Mouse (Mus musculus): ENCODE results near the gene Gdi1. TPM values are rescaled to one million over a fixed set of nuclear protein-coding genes. Genes with fewer than 3 reads are reported as not detected.

Gdi1 gene
- polyA plus RNA-seq, 1 experiment from 2014 or later, result 219 TPM

Small RNA genes lying within 50 kb of the gene (microRNA-seq; reads per million reads assigned to microRNA genes)
- gene Mir7091 (not detected), gene Mir7092 (0.66 reads per million)

Other genes starting within 250 kb of the Gdi1 start
- gene Opn1mw, start 177.5 kb upstream of the Gdi1 start, polyA plus RNA-seq (2015; fragmentation: Nextera tagmentation; extraction: Ambion mirVana), result not detected in 2 replicates
- gene Mecp2, start 169.6 kb upstream of the Gdi1 start, polyA plus RNA-seq (2015; fragmentation: Nextera tagmentation; extraction: Ambion mirVana), result 10.5 and 10.6 TPM in 2 replicates
- gene Tex28, start 137.2 kb upstream of the Gdi1 start, polyA plus RNA-seq (2015; fragmentation: Nextera tagmentation; extraction: Ambion mirVana), result not detected in 2 replicates
- not detected in 2 replicates for gene Tktl1, start 127.7 kb upstream of the Gdi1 start, polyA plus RNA-seq (2015; fragmentation: Nextera tagmentation; extraction: Ambion mirVana)
- 498 and 560 TPM in 2 replicates for gene Flna, start 55.2 kb upstream of the Gdi1 start, polyA plus RNA-seq (2015; fragmentation: Nextera tagmentation; extraction: Ambion mirVana)
- gene Emd, start 50.3 kb upstream of the Gdi1 start, polyA plus RNA-seq (2015; fragmentation: Nextera tagmentation; extraction: Ambion mirVana), result 22.5 and 26.8 TPM in 2 replicates
- 666 and 804 TPM in 2 replicates for gene Rpl10, start 34.2 kb upstream of the Gdi1 start, polyA plus RNA-seq (2015; fragmentation: Nextera tagmentation; extraction: Ambion mirVana)
- 79.1 and 81.0 TPM in 2 replicates for gene Taz, start 23.1 kb upstream of the Gdi1 start, polyA plus RNA-seq (2015; fragmentation: Nextera tagmentation; extraction: Ambion mirVana)
- gene Dnase1l1, start 22.7 kb upstream of the Gdi1 start, polyA plus RNA-seq (2015; fragmentation: Nextera tagmentation; extraction: Ambion mirVana), result 14.8 and 18.7 TPM in 2 replicates
- gene Atp6ap1, start 7.9 kb upstream of the Gdi1 start, polyA plus RNA-seq (2015; fragmentation: Nextera tagmentation; extraction: Ambion mirVana), result 149 and 171 TPM in 2 replicates
- 63.2 and 66.9 TPM in 2 replicates for gene Fam50a, start 8.0 kb downstream of the Gdi1 start, polyA plus RNA-seq (2015; fragmentation: Nextera tagmentation; extraction: Ambion mirVana)
- gene Plxna3, start 24.1 kb downstream of the Gdi1 start, polyA plus RNA-seq (2015; fragmentation: Nextera tagmentation; extraction: Ambion mirVana), result 16.8 and 18.4 TPM in 2 replicates
- gene Lage3, start 48.6 kb downstream of the Gdi1 start, polyA plus RNA-seq (2015; fragmentation: Nextera tagmentation; extraction: Ambion mirVana), result 94.3 and 105 TPM in 2 replicates
- 67.0 and 72.8 TPM in 2 replicates for gene Ubl4a, start 68.2 kb downstream of the Gdi1 start, polyA plus RNA-seq (2015; fragmentation: Nextera tagmentation; extraction: Ambion mirVana)
- gene Slc10a3, start 68.4 kb downstream of the Gdi1 start, polyA plus RNA-seq (2015; fragmentation: Nextera tagmentation; extraction: Ambion mirVana), result 18.6 and 21.4 TPM in 2 replicates
- 36.2 and 40.4 TPM in 2 replicates for gene Fam3a, start 88.3 kb downstream of the Gdi1 start, polyA plus RNA-seq (2015; fragmentation: Nextera tagmentation; extraction: Ambion mirVana)
- 22.8 and 24.4 TPM in 2 replicates for gene Ikbkg, start 88.3 kb downstream of the Gdi1 start, polyA plus RNA-seq (2015; fragmentation: Nextera tagmentation; extraction: Ambion mirVana)
- 84.5 and 109 TPM in 2 replicates for gene G6pdx, start 124.2 kb downstream of the Gdi1 start, polyA plus RNA-seq (2015; fragmentation: Nextera tagmentation; extraction: Ambion mirVana)
- gene Gm6880, start 176.4 kb downstream of the Gdi1 start, polyA plus RNA-seq (2015; fragmentation: Nextera tagmentation; extraction: Ambion mirVana), result not detected in 2 replicates